Mouse (Mus musculus): Measurements from ENCODE around the gene Olfr209. TPM values are rescaled to one million over a fixed set of nuclear protein-coding genes. Genes with fewer than 3 reads are reported as not detected.
"Not testable (repeated sequence)": the region's sequence is repeated elsewhere in the genome, so short reads cannot be mapped to it uniquely, and the experiment has no call there.

The Olfr209 gene
- polyA plus RNA-seq, 1 experiment from 2014 or later = not detected

DNA sequence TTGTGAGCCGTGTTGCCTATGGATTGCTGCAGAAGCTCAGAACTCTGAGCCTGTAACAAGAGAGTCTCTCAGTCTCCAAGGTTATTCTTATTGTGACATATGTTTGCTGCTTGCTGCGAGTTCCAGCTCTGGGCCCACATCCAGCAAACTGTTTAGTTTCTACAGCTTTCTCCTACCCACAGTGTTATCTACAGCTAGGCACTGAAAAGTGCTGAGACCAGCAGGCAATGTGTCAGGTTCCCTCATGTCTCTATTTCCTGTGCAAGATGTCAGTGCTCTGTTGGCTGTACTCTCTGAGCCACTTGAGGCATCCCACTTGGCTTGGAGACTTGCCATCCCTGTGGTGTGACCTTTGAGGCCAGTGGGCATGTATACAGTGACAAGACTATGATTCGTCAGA lies 29.5 kb upstream of the Olfr209 start:
- H3K36me3 ChIP-seq (ENCODE audit: control insufficient read depth, insufficient read depth, low read length) = no peaks in the 10 kb centered on the region
- ATAC-seq (replicated peaks; ENCODE audit: low FRiP score, low TSS enrichment, low read depth) (no peak), DNase-seq (ENCODE audit: low spot score) (no peak)
- H3K4me2 ChIP-seq (ENCODE audit: low read length) = no peak overlapping the region
- H3K9me3 ChIP-seq (ENCODE audit: control insufficient read depth, low read length) = no peaks in the 10 kb centered on the region
- H3K27me3 ChIP-seq (replicated peaks; ENCODE audit: control insufficient read depth, insufficient read depth, low read length) = no peaks in the 10 kb centered on the region
- no peak overlapping the region for H3K4me3 ChIP-seq (ENCODE audit: low read depth, low read length)
- no peaks in the 10 kb centered on the region for H3K4me1 ChIP-seq (replicated peaks; ENCODE audit: control insufficient read depth, insufficient read depth, low read length)
- H3K27ac ChIP-seq (ENCODE audit: low read depth) = no peak overlapping the region
- no peak overlapping the region for H3K9ac ChIP-seq (ENCODE audit: low read length)
- 59% methylated on average over 3 of the region's 3 CpGs for WGBS

DNA sequence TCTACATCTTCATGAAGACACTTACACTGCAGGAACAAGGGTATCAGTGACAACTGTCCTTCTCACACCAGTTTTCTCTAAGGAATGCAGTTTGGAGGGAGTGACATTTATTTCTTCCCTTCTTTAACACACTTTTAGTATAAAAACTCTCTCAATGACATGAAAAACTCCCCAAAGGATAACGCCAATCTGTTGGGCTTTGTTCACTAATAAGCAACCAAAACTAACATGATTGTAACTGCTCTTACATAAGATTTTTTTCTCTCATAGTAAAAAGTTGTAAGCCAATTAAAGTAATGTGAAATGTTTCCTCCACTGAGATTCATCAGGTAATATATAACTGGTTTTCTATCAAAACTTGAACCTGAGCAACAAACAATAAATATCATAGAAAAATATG lies 14.6 kb downstream of the Olfr209 start, which contains the start of gene Olfr206:
Gene Olfr206 (minus strand): TSS at position 101 of the 400 bp plus-strand sequence.
- no peaks in the 10 kb centered on the region for H3K9me3 ChIP-seq (ENCODE audit: control insufficient read depth, low read length)
- no peak within 1 kb of the TSS for H3K27ac ChIP-seq (ENCODE audit: low read depth)
- no peak within 1 kb of the TSS for H3K9ac ChIP-seq (ENCODE audit: low read length)
- H3K4me2 ChIP-seq (ENCODE audit: low read length) = no peak within 1 kb of the TSS
- no peaks in the 10 kb centered on the region for H3K36me3 ChIP-seq (ENCODE audit: control insufficient read depth, insufficient read depth, low read length)
- no peaks in the 10 kb centered on the region for H3K4me1 ChIP-seq (replicated peaks; ENCODE audit: control insufficient read depth, insufficient read depth, low read length)
- WGBS = 79% methylated on average over 1 of the region's 1 CpGs
- no peak within 1 kb of the TSS for H3K4me3 ChIP-seq (ENCODE audit: low read depth, low read length)
- no peak for DNase-seq (ENCODE audit: low spot score)
- ATAC-seq (replicated peaks; ENCODE audit: low FRiP score, low TSS enrichment, low read depth) = no peak
- H3K27me3 ChIP-seq (replicated peaks; ENCODE audit: control insufficient read depth, insufficient read depth, low read length) = no peaks in the 10 kb centered on the region

DNA sequence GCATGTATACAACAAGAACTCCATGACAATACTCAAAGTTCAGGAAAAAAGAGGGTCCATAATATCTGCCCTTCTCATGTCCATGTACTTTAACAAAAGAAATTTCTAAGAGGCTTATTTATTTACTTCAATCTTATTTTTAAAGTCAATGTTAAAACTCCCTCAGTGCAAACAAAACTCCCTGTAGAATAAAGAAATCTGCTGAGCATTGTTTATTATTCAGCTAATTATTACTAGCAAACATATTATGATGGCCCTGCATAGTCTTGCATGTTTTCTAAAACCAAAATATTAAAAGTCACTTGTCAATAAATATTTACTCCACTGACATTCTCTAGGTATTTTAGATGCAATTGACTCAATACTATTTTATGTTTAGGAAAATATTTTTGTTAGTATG lies 32.8 kb downstream of the Olfr209 start, which contains the start of gene Olfr205:
Gene Olfr205 (minus strand): TSS at position 101 of the 400 bp plus-strand sequence.
- H3K9me3 ChIP-seq (ENCODE audit: control insufficient read depth, low read length) = no peaks in the 10 kb centered on the region
- H3K9ac ChIP-seq (ENCODE audit: low read length) = no peak within 1 kb of the TSS
- no peaks in the 10 kb centered on the region for H3K36me3 ChIP-seq (ENCODE audit: control insufficient read depth, insufficient read depth, low read length)
- DNase-seq (ENCODE audit: low spot score) (no peak), ATAC-seq (replicated peaks; ENCODE audit: low FRiP score, low TSS enrichment, low read depth) (no peak)
- H3K27ac ChIP-seq (ENCODE audit: low read depth) = no peak within 1 kb of the TSS
- no peak within 1 kb of the TSS for H3K4me2 ChIP-seq (ENCODE audit: low read length)
- H3K4me1 ChIP-seq (replicated peaks; ENCODE audit: control insufficient read depth, insufficient read depth, low read length) = no peaks in the 10 kb centered on the region
- no peak within 1 kb of the TSS for H3K4me3 ChIP-seq (ENCODE audit: low read depth, low read length)
- H3K27me3 ChIP-seq (replicated peaks; ENCODE audit: control insufficient read depth, insufficient read depth, low read length) = no peaks in the 10 kb centered on the region

DNA sequence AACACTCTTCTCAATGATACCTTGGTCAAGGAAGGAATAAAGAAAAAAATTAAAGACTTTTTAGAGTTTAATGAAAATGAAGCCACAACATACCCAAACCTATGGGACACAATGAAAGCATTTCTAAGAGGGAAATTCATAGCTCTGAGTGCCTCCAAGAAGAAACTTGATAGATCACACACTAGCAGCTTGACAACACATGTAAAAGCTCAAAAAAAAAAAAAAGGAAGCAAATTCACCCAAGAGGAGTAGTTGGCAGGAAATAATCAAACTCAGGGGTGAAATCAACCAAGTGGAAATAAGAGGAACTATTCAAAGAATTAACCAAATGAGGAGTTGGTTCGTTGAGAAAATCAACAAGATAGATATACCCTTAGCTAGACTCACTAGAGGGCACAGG lies 40.5 kb downstream of the Olfr209 start:
- H3K36me3 ChIP-seq (ENCODE audit: control insufficient read depth, insufficient read depth, low read length); H3K9me3 ChIP-seq (ENCODE audit: control insufficient read depth, low read length); H3K4me3 ChIP-seq (ENCODE audit: low read depth, low read length); H3K27me3 ChIP-seq (replicated peaks; ENCODE audit: control insufficient read depth, insufficient read depth, low read length); H3K4me1 ChIP-seq (replicated peaks; ENCODE audit: control insufficient read depth, insufficient read depth, low read length); ATAC-seq (replicated peaks; ENCODE audit: low FRiP score, low TSS enrichment, low read depth); DNase-seq (ENCODE audit: low spot score); H3K4me2 ChIP-seq (ENCODE audit: low read length); H3K9ac ChIP-seq (ENCODE audit: low read length); H3K27ac ChIP-seq (ENCODE audit: low read depth): not testable (repeated sequence)
- WGBS = 67% methylated on average over 1 of the region's 1 CpGs

DNA sequence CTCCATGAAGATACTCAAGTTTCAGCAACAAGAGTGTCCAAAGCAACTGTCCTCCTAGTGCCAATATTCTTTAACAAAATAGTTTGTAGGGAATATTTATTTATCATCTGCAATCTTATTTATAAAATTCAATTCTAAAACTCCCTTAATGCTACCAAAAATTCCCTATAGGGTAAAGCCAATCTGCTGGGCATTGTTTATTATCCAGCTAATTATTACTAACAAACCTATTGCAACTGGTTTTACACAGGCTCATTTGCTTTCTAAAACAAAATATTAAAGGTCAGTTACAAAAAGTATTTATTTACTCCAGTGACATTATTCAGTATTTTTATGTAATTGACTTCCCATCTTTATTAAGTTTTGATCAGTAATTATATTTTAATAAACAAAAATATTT lies 45.6 kb downstream of the Olfr209 start, which contains the start of gene Olfr204:
Gene Olfr204 (minus strand): TSS at position 101 of the 400 bp plus-strand sequence.
- Histone ChIP-seq H3K27ac (ENCODE audit: low read depth) (no peak within 1 kb of the TSS), H3K27me3 (replicated peaks; ENCODE audit: control insufficient read depth, insufficient read depth, low read length) (no peaks in the 10 kb centered on the region), H3K4me2 (ENCODE audit: low read length) (no peak within 1 kb of the TSS), H3K36me3 (ENCODE audit: control insufficient read depth, insufficient read depth, low read length) (no peaks in the 10 kb centered on the region), H3K9ac (ENCODE audit: low read length) (no peak within 1 kb of the TSS), H3K4me3 (ENCODE audit: low read depth, low read length) (no peak within 1 kb of the TSS), H3K4me1 (replicated peaks; ENCODE audit: control insufficient read depth, insufficient read depth, low read length) (no peaks in the 10 kb centered on the region), H3K9me3 (ENCODE audit: control insufficient read depth, low read length) (no peaks in the 10 kb centered on the region)
- DNase-seq (ENCODE audit: low spot score) = no peak
- ATAC-seq (replicated peaks; ENCODE audit: low FRiP score, low TSS enrichment, low read depth) = no peak

Other genes with a start within 250 kb of the Olfr209 start
- not detected in 2 replicates for gene Olfr194, start 242.9 kb downstream of the Olfr209 start, polyA plus RNA-seq (2014; fragmentation: Nextera tagmentation; extraction: Ambion mirVana)
- not detected in 2 replicates for gene Olfr195, start 216.9 kb downstream of the Olfr209 start, polyA plus RNA-seq (2014; fragmentation: Nextera tagmentation; extraction: Ambion mirVana)
- not detected in 2 replicates for gene Olfr196, start 193.5 kb downstream of the Olfr209 start, polyA plus RNA-seq (2014; fragmentation: Nextera tagmentation; extraction: Ambion mirVana)
- not detected in 2 replicates for gene Olfr198, start 160.5 kb downstream of the Olfr209 start, polyA plus RNA-seq (2014; fragmentation: Nextera tagmentation; extraction: Ambion mirVana)
- not detected in 2 replicates for gene Olfr199, start 144.2 kb downstream of the Olfr209 start, polyA plus RNA-seq (2014; fragmentation: Nextera tagmentation; extraction: Ambion mirVana)
- gene Olfr201, start 91.4 kb downstream of the Olfr209 start, polyA plus RNA-seq (2014; fragmentation: Nextera tagmentation; extraction: Ambion mirVana) = not detected in 2 replicates
- gene Olfr202, start 77.2 kb downstream of the Olfr209 start, polyA plus RNA-seq (2014; fragmentation: Nextera tagmentation; extraction: Ambion mirVana) = not detected in 2 replicates
- gene Olfr203, start 65.1 kb downstream of the Olfr209 start, polyA plus RNA-seq (2014; fragmentation: Nextera tagmentation; extraction: Ambion mirVana) = not detected in 2 replicates
- gene Olfr204, start 45.7 kb downstream of the Olfr209 start, polyA plus RNA-seq (2014; fragmentation: Nextera tagmentation; extraction: Ambion mirVana) = not detected in 2 replicates
- not detected in 2 replicates for gene Olfr205, start 32.9 kb downstream of the Olfr209 start, polyA plus RNA-seq (2014; fragmentation: Nextera tagmentation; extraction: Ambion mirVana)
- not detected in 2 replicates for gene Olfr206, start 14.7 kb downstream of the Olfr209 start, polyA plus RNA-seq (2014; fragmentation: Nextera tagmentation; extraction: Ambion mirVana)
- 0.16 TPM in 1 of 2 replicates, not detected in the other for gene Gabrr3, start 43.3 kb upstream of the Olfr209 start, polyA plus RNA-seq (2014; fragmentation: Nextera tagmentation; extraction: Ambion mirVana)
- 32.9 and 38.3 TPM in 2 replicates for gene Riox2, start 107.8 kb upstream of the Olfr209 start, polyA plus RNA-seq (2014; fragmentation: Nextera tagmentation; extraction: Ambion mirVana)
- gene Crybg3, start 237.0 kb upstream of the Olfr209 start, polyA plus RNA-seq (2014; fragmentation: Nextera tagmentation; extraction: Ambion mirVana) = 9.8 and 15.1 TPM in 2 replicates